Mouse (Mus musculus) heart, embryonic 12.5 days (tissue): Measurements from ENCODE around the gene Lrrc38. TPM values are rescaled to one million over a fixed set of nuclear protein-coding genes. Genes with fewer than 3 reads are reported as not detected.

ENCODE experiments used
- ATAC-seq: fragments of 200-750 bp; cut with Nextera tagmentation; 2 replicates; pipeline ENCODE4 v1.8.0; 2017; ENCODE audit warnings: moderate TSS enrichment, moderate library complexity; ENCODE audit not compliant: insufficient number of reproducible peaks, low FRiP score
- H3K27ac ChIP-seq: fragments of 300-500 bp; sonication (generic); 2 replicates; pipeline ENCODE4 v1.5.1; 2016; ENCODE audit warnings: mild to moderate bottlenecking, moderate library complexity; ENCODE audit not compliant: poor library complexity, severe bottlenecking
- H3K27me3 ChIP-seq: fragments of 300-500 bp; sonication (generic); replicated peaks from 2 replicates; pipeline ENCODE4 v1.6.1; 2016; ENCODE audit warnings: mild to moderate bottlenecking, moderate library complexity
- H3K36me3 ChIP-seq: fragments of 300-500 bp; sonication (generic); 2 replicates; pipeline ENCODE4 v1.6.1; 2016; ENCODE audit warnings: mild to moderate bottlenecking, moderate library complexity
- H3K4me1 ChIP-seq: fragments of 300-500 bp; sonication (generic); replicated peaks from 2 replicates; pipeline ENCODE4 v1.6.1; 2016; ENCODE audit warnings: mild to moderate bottlenecking
- H3K4me2 ChIP-seq: fragments of 300-500 bp; sonication (generic); 2 replicates; pipeline ENCODE4 v1.6.1; 2016; ENCODE audit warnings: mild to moderate bottlenecking, moderate library complexity
- H3K4me3 ChIP-seq: fragments of 300-500 bp; sonication (generic); 2 replicates; pipeline ENCODE4 v1.5.1; 2016; ENCODE audit warnings: mild to moderate bottlenecking
- H3K9ac ChIP-seq: fragments of 300-500 bp; sonication (generic); 2 replicates; pipeline ENCODE4 v1.6.1; 2016; ENCODE audit warnings: mild to moderate bottlenecking, moderate library complexity
- H3K9me3 ChIP-seq: fragments of 300-500 bp; sonication (generic); replicated peaks from 2 replicates; pipeline ENCODE4 v1.6.1; 2016; ENCODE audit warnings: mild to moderate bottlenecking, moderate library complexity
- WGBS: fragments of 180-500 bp; shearing (Covaris S2); methylation state at CpG from one replicate; pipeline ENCODE4 v1.1.7; 2016; 5-methylcytosine and 5-hydroxymethylcytosine counted together
- polyA plus RNA-seq: library from polyadenylated mRNA; unstranded; fragments of >200 nt; fragmentation: Nextera tagmentation; extraction: Ambion mirVana; gene quantifications from 2 replicates; pipeline ENCODE4 v1.2.1, GENCODE M21; 2016

Lrrc38 gene
- 0.08 TPM in 1 of 2 replicates, not detected in the other for polyA plus RNA-seq

- no peak within 1 kb of the TSS for H3K27ac ChIP-seq
- H3K4me2 ChIP-seq: peak within 1 kb of the TSS; percentile 98
- 0 out of 2 replicates have a peak, but pooled peaks have one; percentile 13 for ATAC-seq
- no peaks in the 10 kb centered on the region for H3K36me3 ChIP-seq
- H3K9ac ChIP-seq: peak within 1 kb of the TSS; percentile 36
- H3K4me3 ChIP-seq: peak within 1 kb of the TSS; percentile 60
- peaks cover 21% of the 10 kb centered on the region for H3K4me1 ChIP-seq
- WGBS: 1% methylated on average over 19 of the region's 19 CpGs
- H3K9me3 ChIP-seq: no peaks in the 10 kb centered on the region
- H3K27me3 ChIP-seq: peaks cover 54% of the 10 kb centered on the region
Observed at GRCm38 (mm10) chr4:143349484-143349906, at the start of gene Lrrc38. Gene Lrrc38 (plus strand): TSS chr4:143349757.

- Histone ChIP-seq H3K9ac (peak overlapping the region; percentile 65), H3K27me3 (peaks cover 29% of the 10 kb centered on the region), H3K27ac (no peak overlapping the region; the same call in 1 of the 2 replicates), H3K4me1 (peaks cover 42% of the 10 kb centered on the region), H3K9me3 (no peaks in the 10 kb centered on the region), H3K4me2 (peak overlapping the region; percentile 85), H3K36me3 (no peaks in the 10 kb centered on the region), H3K4me3 (peak overlapping the region; percentile 55)
- ATAC-seq: no peak
- WGBS: 16% methylated on average over 12 of the region's 12 CpGs
Observed at GRCm38 (mm10) chr4:143300113-143300688, 49.4 kb upstream of the Lrrc38 start.

- Histone ChIP-seq H3K9ac (no peak overlapping the region), H3K4me2 (peak overlapping the region; percentile 85), H3K4me1 (peaks cover 35% of the 10 kb centered on the region), H3K4me3 (peak overlapping the region; percentile 55), H3K27ac (no peak overlapping the region), H3K9me3 (no peaks in the 10 kb centered on the region), H3K27me3 (peaks cover 29% of the 10 kb centered on the region), H3K36me3 (no peaks in the 10 kb centered on the region)
- WGBS: 40% methylated on average over 5 of the region's 5 CpGs
- no peak for ATAC-seq
Observed at GRCm38 (mm10) chr4:143301042-143301441, 48.5 kb upstream of the Lrrc38 start.

GRCm38 (mm10) chr4:143301875-143302274, 47.7 kb upstream of the Lrrc38 start:
- Histone ChIP-seq H3K4me3 (no peak overlapping the region), H3K4me2 (no peak overlapping the region), H3K4me1 (peaks cover 29% of the 10 kb centered on the region), H3K9me3 (no peaks in the 10 kb centered on the region), H3K27me3 (peaks cover 29% of the 10 kb centered on the region), H3K36me3 (no peaks in the 10 kb centered on the region), H3K9ac (no peak overlapping the region), H3K27ac (no peak overlapping the region)
- ATAC-seq: no peak
- WGBS: 43% methylated on average over 4 of the region's 4 CpGs

- Histone ChIP-seq H3K9me3 (no peaks in the 10 kb centered on the region), H3K9ac (no peak overlapping the region), H3K4me2 (no peak overlapping the region), H3K27ac (no peak overlapping the region), H3K4me3 (no peak overlapping the region), H3K36me3 (no peaks in the 10 kb centered on the region), H3K27me3 (peaks cover 25% of the 10 kb centered on the region), H3K4me1 (peaks cover 24% of the 10 kb centered on the region)
- ATAC-seq: no peak
- WGBS: 41% methylated on average over 11 of the region's 11 CpGs
Observed at GRCm38 (mm10) chr4:143302279-143302890, 47.2 kb upstream of the Lrrc38 start.

GRCm38 (mm10) chr4:143305031-143305430, 44.5 kb upstream of the Lrrc38 start:
- peaks cover 12% of the 10 kb centered on the region for H3K27me3 ChIP-seq
- no peaks in the 10 kb centered on the region for H3K36me3 ChIP-seq
- no peak overlapping the region for H3K4me3 ChIP-seq
- H3K4me2 ChIP-seq: no peak overlapping the region
- ATAC-seq: no peak
- no peak overlapping the region for H3K27ac ChIP-seq
- H3K9ac ChIP-seq: no peak overlapping the region
- 88% methylated on average over 4 of the region's 4 CpGs for WGBS
- H3K9me3 ChIP-seq: no peaks in the 10 kb centered on the region
- peaks cover 11% of the 10 kb centered on the region for H3K4me1 ChIP-seq

GRCm38 (mm10) chr4:143305987-143306772, 43.4 kb upstream of the Lrrc38 start:
- Histone ChIP-seq H3K9me3 (0 out of 2 replicates have a peak, but pooled peaks cover 3% of the 10 kb centered on the region), H3K4me3 (no peak overlapping the region), H3K27me3 (peaks cover 7% of the 10 kb centered on the region), H3K36me3 (no peaks in the 10 kb centered on the region), H3K4me1 (no peaks in the 10 kb centered on the region), H3K9ac (no peak overlapping the region), H3K27ac (no peak overlapping the region), H3K4me2 (no peak overlapping the region)
- WGBS: 65% methylated on average over 5 of the region's 5 CpGs
- no peak for ATAC-seq

GRCm38 (mm10) chr4:143311341-143311740, 38.2 kb upstream of the Lrrc38 start:
- no peak for ATAC-seq
- no peak overlapping the region for H3K9ac ChIP-seq
- H3K27ac ChIP-seq: no peak overlapping the region
- no peaks in the 10 kb centered on the region for H3K27me3 ChIP-seq
- no peak overlapping the region for H3K4me2 ChIP-seq
- no peaks in the 10 kb centered on the region for H3K4me1 ChIP-seq
- H3K36me3 ChIP-seq: no peaks in the 10 kb centered on the region
- 0 out of 2 replicates have a peak, but pooled peaks cover 5% of the 10 kb centered on the region for H3K9me3 ChIP-seq
- H3K4me3 ChIP-seq: no peak overlapping the region
- 48% methylated on average over 2 of the region's 2 CpGs for WGBS

GRCm38 (mm10) chr4:143313299-143313698, 36.3 kb upstream of the Lrrc38 start:
- H3K36me3 ChIP-seq: no peaks in the 10 kb centered on the region
- H3K9ac ChIP-seq: no peak overlapping the region
- H3K4me2 ChIP-seq: no peak overlapping the region
- H3K4me3 ChIP-seq: no peak overlapping the region
- no peak overlapping the region for H3K27ac ChIP-seq
- no peak for ATAC-seq
- WGBS: 77% methylated on average over 6 of the region's 6 CpGs
- H3K9me3 ChIP-seq: 0 out of 2 replicates have a peak, but pooled peaks cover 5% of the 10 kb centered on the region
- H3K4me1 ChIP-seq: no peaks in the 10 kb centered on the region
- no peaks in the 10 kb centered on the region for H3K27me3 ChIP-seq

- Histone ChIP-seq H3K4me1 (no peaks in the 10 kb centered on the region; the same call in 1 of the 2 replicates), H3K4me3 (no peak overlapping the region), H3K9ac (no peak overlapping the region), H3K27ac (no peak overlapping the region), H3K4me2 (peak overlapping the region; percentile 75; the same call in 1 of the 2 replicates), H3K36me3 (no peaks in the 10 kb centered on the region), H3K27me3 (0 out of 2 replicates have a peak, but pooled peaks cover 4% of the 10 kb centered on the region), H3K9me3 (no peaks in the 10 kb centered on the region)
- 28% methylated on average over 9 of the region's 11 CpGs for WGBS
- no peak for ATAC-seq
Observed at GRCm38 (mm10) chr4:143324176-143324924, 25.2 kb upstream of the Lrrc38 start.
